Mouse (Mus musculus) lung, embryonic 16.5 days (tissue): Measurements from ENCODE around the gene Elavl1. TPM values are rescaled to one million over a fixed set of nuclear protein-coding genes. Genes with fewer than 3 reads are reported as not detected.

Source experiments
- polyA plus RNA-seq: library from polyadenylated mRNA; unstranded; fragments of >200 nt; fragmentation: Nextera tagmentation; extraction: Ambion mirVana; gene quantifications from 2 replicates; pipeline ENCODE4 v1.2.1, GENCODE M21; 2015

The Elavl1 gene
- polyA plus RNA-seq, 1 experiment from 2014 or later = 224 TPM

Other genes starting within 250 kb of the Elavl1 start
- gene Cd209f, start 219.6 kb downstream of the Elavl1 start, polyA plus RNA-seq = not detected in 2 replicates
- gene Cd209g, start 191.3 kb downstream of the Elavl1 start, polyA plus RNA-seq = not detected in 2 replicates
- 24.1 and 24.5 TPM in 2 replicates for gene Evi5l, start 158.8 kb downstream of the Elavl1 start, polyA plus RNA-seq
- 4.4 and 4.5 TPM in 2 replicates for gene Prr36, start 108.0 kb downstream of the Elavl1 start, polyA plus RNA-seq
- gene Lrrc8e, start 98.6 kb downstream of the Elavl1 start, polyA plus RNA-seq = 6.0 and 6.7 TPM in 2 replicates
- gene Map2k7, start 86.7 kb downstream of the Elavl1 start, polyA plus RNA-seq = 26.8 and 29.1 TPM in 2 replicates
- 1.1 and 1.6 TPM in 2 replicates for gene Gm49320, start 86.5 kb downstream of the Elavl1 start, polyA plus RNA-seq
- gene Tgfbr3l, start 77.2 kb downstream of the Elavl1 start, polyA plus RNA-seq = 3.4 and 4.2 TPM in 2 replicates
- 48.7 and 52.0 TPM in 2 replicates for gene Snapc2, start 72.3 kb downstream of the Elavl1 start, polyA plus RNA-seq
- 54.4 and 58.0 TPM in 2 replicates for gene Ctxn1, start 66.1 kb downstream of the Elavl1 start, polyA plus RNA-seq
- 56.5 and 57.2 TPM in 2 replicates for gene Timm44, start 49.5 kb downstream of the Elavl1 start, polyA plus RNA-seq
- 18.2 and 25.8 TPM in 2 replicates for gene Ccl25, start 203 bp downstream of the Elavl1 start, polyA plus RNA-seq
- gene Cers4, start 167.6 kb upstream of the Elavl1 start, polyA plus RNA-seq = 30.2 and 31.0 TPM in 2 replicates